Mouse (Mus musculus): ENCODE results near the gene Frem2.

Frem2 gene

GRCm38 (mm10) chr3:53648902-53649301 lies 8.3 kb downstream of the Frem2 start:
- no peak for TF ChIP-seq GATA4 (IDR thresholded peaks at IDR 0.05; ENCODE audit: insufficient replicate concordance, low read length)

- no peak for TF ChIP-seq GATA4 (IDR thresholded peaks at IDR 0.05; ENCODE audit: insufficient replicate concordance, low read length)
These were observed 21.2 kb downstream of the Frem2 start for GRCm38 (mm10) chr3:53635948-53636347.

GRCm38 (mm10) chr3:53631126-53631525 lies 26.0 kb downstream of the Frem2 start:
- no peak for TF ChIP-seq GATA4 (IDR thresholded peaks at IDR 0.05; ENCODE audit: insufficient replicate concordance, low read length)

GRCm38 (mm10) chr3:53630630-53631029 lies 26.5 kb downstream of the Frem2 start:
- no peak for TF ChIP-seq GATA4 (IDR thresholded peaks at IDR 0.05; ENCODE audit: insufficient replicate concordance, low read length)

- no peak for TF ChIP-seq GATA4 (IDR thresholded peaks at IDR 0.05; ENCODE audit: insufficient replicate concordance, low read length)
These were observed 27.2 kb downstream of the Frem2 start for GRCm38 (mm10) chr3:53629966-53630365.

GRCm38 (mm10) chr3:53623222-53623621 lies 33.9 kb downstream of the Frem2 start:
- TF ChIP-seq GATA4 (IDR thresholded peaks at IDR 0.05; ENCODE audit: insufficient replicate concordance, low read length) = no peak

GRCm38 (mm10) chr3:53620978-53621377 lies 36.2 kb downstream of the Frem2 start:
- no peak for TF ChIP-seq GATA4 (IDR thresholded peaks at IDR 0.05; ENCODE audit: insufficient replicate concordance, low read length)

GRCm38 (mm10) chr3:53620355-53620754 lies 36.8 kb downstream of the Frem2 start:
- TF ChIP-seq GATA4 (IDR thresholded peaks at IDR 0.05; ENCODE audit: insufficient replicate concordance, low read length) = no peak

- no peak for TF ChIP-seq GATA4 (IDR thresholded peaks at IDR 0.05; ENCODE audit: insufficient replicate concordance, low read length)
These were observed 46.0 kb downstream of the Frem2 start for GRCm38 (mm10) chr3:53611106-53611505.

- no peak for TF ChIP-seq GATA4 (IDR thresholded peaks at IDR 0.05; ENCODE audit: insufficient replicate concordance, low read length)
These were observed 47.3 kb downstream of the Frem2 start for GRCm38 (mm10) chr3:53609851-53610250.

GRCm38 (mm10) chr3:53600140-53600539 lies 57.0 kb downstream of the Frem2 start:
- TF ChIP-seq GATA4 (IDR thresholded peaks at IDR 0.05; ENCODE audit: insufficient replicate concordance, low read length) = no peak

- TF ChIP-seq GATA4 (IDR thresholded peaks at IDR 0.05; ENCODE audit: insufficient replicate concordance, low read length) = no peak
These were observed 57.8 kb downstream of the Frem2 start for GRCm38 (mm10) chr3:53599315-53599714.

GRCm38 (mm10) chr3:53598153-53598800 lies 58.9 kb downstream of the Frem2 start:
- no peak for TF ChIP-seq GATA4 (IDR thresholded peaks at IDR 0.05; ENCODE audit: insufficient replicate concordance, low read length)

GRCm38 (mm10) chr3:53594471-53594870 lies 62.7 kb downstream of the Frem2 start:
- no peak for TF ChIP-seq GATA4 (IDR thresholded peaks at IDR 0.05; ENCODE audit: insufficient replicate concordance, low read length)

GRCm38 (mm10) chr3:53593718-53594117 lies 63.4 kb downstream of the Frem2 start:
- no peak for TF ChIP-seq GATA4 (IDR thresholded peaks at IDR 0.05; ENCODE audit: insufficient replicate concordance, low read length)

- TF ChIP-seq GATA4 (IDR thresholded peaks at IDR 0.05; ENCODE audit: insufficient replicate concordance, low read length) = no peak
These were observed 65.1 kb downstream of the Frem2 start for GRCm38 (mm10) chr3:53592036-53592435.

GRCm38 (mm10) chr3:53590139-53590621 lies 67.0 kb downstream of the Frem2 start:
- no peak for TF ChIP-seq GATA4 (IDR thresholded peaks at IDR 0.05; ENCODE audit: insufficient replicate concordance, low read length)

All from liver, adult (tissue).